Mouse (Mus musculus) neural tube, embryonic 15.5 days (tissue): ENCODE measurements at regions not wholly inside any gene's neighbourhood (a gene's known extent, or its start where the extent isn't known, plus 50 kb on each side); places are given as distances from the start of the nearest gene placed in this dataset.
A peak's percentile ranks its signal among the peaks of the same experiment; 100 is the strongest.

Experiments
- ATAC-seq: fragments of 200-750 bp; cut with Nextera tagmentation; 2 replicates; pipeline ENCODE4 v1.8.0; 2017; ENCODE audit warnings: mild to moderate bottlenecking, moderate TSS enrichment, moderate library complexity; ENCODE audit not compliant: low FRiP score
- H3K27ac ChIP-seq: fragments of 300-500 bp; sonication (generic); replicated peaks from 2 replicates; pipeline ENCODE4 v1.5.1; 2015; ENCODE audit warnings: mild to moderate bottlenecking, inconsistent platforms
- H3K27me3 ChIP-seq: fragments of 300-500 bp; sonication (generic); replicated peaks from 2 replicates; pipeline ENCODE4 v1.6.1; 2015; ENCODE audit warnings: inconsistent platforms
- H3K36me3 ChIP-seq: fragments of 300-500 bp; sonication (generic); 2 replicates; pipeline ENCODE4 v1.6.1; 2015; ENCODE audit warnings: inconsistent platforms
- H3K4me1 ChIP-seq: fragments of 300-500 bp; sonication (generic); 2 replicates; pipeline ENCODE4 v1.6.1; 2015; ENCODE audit warnings: inconsistent platforms
- H3K4me2 ChIP-seq: fragments of 300-500 bp; sonication (generic); 2 replicates; pipeline ENCODE4 v1.6.1; 2015; ENCODE audit warnings: inconsistent platforms, mild to moderate bottlenecking, moderate library complexity
- H3K4me3 ChIP-seq: fragments of 300-500 bp; sonication (generic); replicated peaks from 2 replicates; pipeline ENCODE4 v1.5.1; 2015; ENCODE audit warnings: mild to moderate bottlenecking, inconsistent platforms
- H3K9ac ChIP-seq: fragments of 300-500 bp; sonication (generic); replicated peaks from 2 replicates; pipeline ENCODE4 v1.6.1; 2015; ENCODE audit warnings: mild to moderate bottlenecking, inconsistent platforms
- H3K9me3 ChIP-seq: fragments of 300-500 bp; sonication (generic); replicated peaks from 2 replicates; pipeline ENCODE4 v1.6.1; 2016; ENCODE audit warnings: inconsistent platforms
- WGBS: fragments of 180-500 bp; shearing (Covaris S2); methylation state at CpG from one replicate; pipeline ENCODE4 v1.1.7; 2015; ENCODE audit warnings: mixed read lengths; 5-methylcytosine and 5-hydroxymethylcytosine counted together

DNA sequence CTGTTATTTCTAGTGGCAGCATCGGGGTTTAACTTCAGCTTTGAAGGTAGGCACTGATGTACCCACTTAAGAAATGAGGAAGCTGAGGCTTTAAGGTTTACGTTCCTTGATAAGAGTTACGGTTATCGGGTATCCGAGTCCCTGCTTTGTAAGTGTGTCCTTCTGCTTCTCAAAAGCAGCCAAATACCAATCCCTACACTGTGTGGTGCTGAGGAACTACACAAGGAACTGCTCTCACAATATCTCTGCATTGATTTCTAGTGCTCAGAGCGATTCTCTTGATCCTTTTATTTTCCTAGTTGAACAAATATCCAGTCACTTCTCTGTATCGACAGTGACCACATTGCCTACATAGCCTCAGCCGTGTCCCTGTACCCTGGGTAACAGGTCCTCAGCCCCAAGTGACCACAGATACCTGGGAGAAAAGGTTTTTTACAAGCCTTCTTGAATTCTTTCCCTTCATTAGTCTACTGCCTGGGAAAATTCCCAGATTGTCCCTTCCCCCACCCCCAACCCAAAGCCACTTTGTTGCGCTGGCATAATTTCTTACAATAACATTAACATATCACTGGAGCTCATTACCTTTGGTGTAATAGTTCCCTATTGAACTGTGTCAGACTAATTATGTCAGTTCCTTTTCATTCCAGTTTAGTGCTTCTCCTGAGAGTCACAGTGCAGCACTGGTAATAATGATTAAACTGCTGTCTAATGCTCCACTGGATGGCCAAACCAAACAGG is 184.0 kb upstream of the Nlrp1b start:
- H3K4me3 ChIP-seq: no peak overlapping the region
- H3K4me1 ChIP-seq: peaks cover 15% of the 10 kb centered on the region
- no peaks in the 10 kb centered on the region for H3K27me3 ChIP-seq
- ATAC-seq: peak; percentile 85
- H3K9ac ChIP-seq: no peak overlapping the region
- 0 out of 2 replicates have a peak, but pooled peaks cover 5% of the 10 kb centered on the region for H3K9me3 ChIP-seq
- 35% methylated on average over 9 of the region's 9 CpGs for WGBS
- no peaks in the 10 kb centered on the region for H3K36me3 ChIP-seq
- no peak overlapping the region for H3K4me2 ChIP-seq
- H3K27ac ChIP-seq: 0 out of 2 replicates have a peak overlapping the region, but pooled peaks have one; percentile 35

DNA sequence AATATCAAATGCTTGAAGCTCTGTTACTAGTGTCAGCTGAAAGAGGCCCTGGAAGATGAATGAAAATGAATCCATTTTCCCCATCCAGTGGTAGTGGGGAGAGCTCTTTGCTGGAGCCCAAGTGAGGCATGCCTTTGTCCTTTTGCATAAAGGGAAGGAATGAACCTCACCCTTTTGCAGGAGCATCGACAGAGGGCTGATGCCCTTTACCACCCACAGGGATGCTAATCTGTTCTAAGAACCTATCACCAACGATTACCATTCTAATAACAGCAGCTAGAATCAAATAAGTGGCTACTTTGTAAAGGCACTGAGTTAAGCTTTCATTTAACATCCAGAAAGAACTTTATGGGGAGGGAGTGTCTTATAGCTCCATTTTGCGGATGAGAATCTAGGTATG is 184.9 kb upstream of the Nlrp1b start:
- H3K9ac ChIP-seq: no peak overlapping the region
- H3K27ac ChIP-seq: 0 out of 2 replicates have a peak overlapping the region, but pooled peaks have one; percentile 33
- 28% methylated on average over 3 of the region's 3 CpGs for WGBS
- no peak overlapping the region for H3K4me2 ChIP-seq
- no peaks in the 10 kb centered on the region for H3K27me3 ChIP-seq
- no peak overlapping the region for H3K4me3 ChIP-seq
- no peak for ATAC-seq
- peaks cover 15% of the 10 kb centered on the region for H3K4me1 ChIP-seq
- H3K9me3 ChIP-seq: 0 out of 2 replicates have a peak, but pooled peaks cover 5% of the 10 kb centered on the region
- no peaks in the 10 kb centered on the region for H3K36me3 ChIP-seq

DNA sequence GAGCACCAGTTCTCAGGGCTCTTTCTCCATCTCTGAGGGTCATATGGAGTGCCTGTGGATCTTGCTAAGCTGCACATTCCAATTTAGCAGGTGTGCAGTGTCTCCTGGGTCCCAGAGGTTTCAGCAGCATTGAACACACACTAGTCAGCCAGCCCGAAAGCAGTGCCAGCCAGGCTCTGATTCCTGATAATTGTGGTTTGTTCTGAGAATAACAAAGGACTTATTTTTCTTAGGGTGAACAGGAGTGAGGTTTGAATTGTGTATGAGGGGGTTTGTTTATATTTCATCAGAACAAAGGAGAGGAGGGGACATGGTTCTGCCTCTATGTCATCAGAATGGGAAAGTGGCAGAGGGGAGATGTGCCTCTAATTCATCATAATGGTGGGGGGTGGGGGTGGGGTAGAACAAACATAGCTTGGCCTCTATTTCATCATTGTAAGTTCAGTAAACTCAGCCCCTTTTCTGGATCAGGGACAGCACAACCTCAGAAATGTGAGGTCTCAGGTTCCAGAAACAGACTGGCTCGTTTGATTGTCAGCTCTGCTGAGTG is 191.8 kb upstream of the Nlrp1b start:
- Histone ChIP-seq H3K27ac (no peak overlapping the region), H3K9me3 (no peaks in the 10 kb centered on the region), H3K4me3 (no peak overlapping the region), H3K9ac (no peak overlapping the region), H3K27me3 (no peaks in the 10 kb centered on the region), H3K4me1 (no peaks in the 10 kb centered on the region; the same call in 1 of the 2 replicates), H3K36me3 (no peaks in the 10 kb centered on the region), H3K4me2 (no peak overlapping the region)
- no peak for ATAC-seq
- WGBS: 73% methylated on average over 2 of the region's 2 CpGs

DNA sequence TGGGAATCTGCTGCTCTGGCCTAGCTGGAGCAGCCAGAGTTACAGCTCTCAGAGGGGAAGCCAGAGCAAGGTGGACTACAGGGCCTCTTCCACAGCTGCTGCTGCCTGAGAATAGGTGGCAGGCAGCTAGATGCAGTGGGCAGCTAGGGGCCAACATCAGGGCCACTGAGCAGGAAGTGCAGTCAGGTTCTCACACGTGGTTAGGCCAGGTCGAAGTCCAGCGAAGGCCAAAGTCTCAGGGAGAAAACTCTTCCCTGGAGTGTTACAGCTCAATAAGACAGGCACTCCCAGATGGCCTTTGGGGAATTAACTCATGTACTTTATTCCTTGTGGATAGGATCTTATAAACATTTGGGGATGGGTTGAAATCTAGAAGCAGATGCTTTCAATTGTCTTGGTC is 192.7 kb upstream of the Nlrp1b start:
- Histone ChIP-seq H3K4me2 (no peak overlapping the region), H3K27ac (no peak overlapping the region), H3K4me1 (no peaks in the 10 kb centered on the region; the same call in 1 of the 2 replicates), H3K9me3 (no peaks in the 10 kb centered on the region), H3K9ac (no peak overlapping the region), H3K36me3 (no peaks in the 10 kb centered on the region), H3K4me3 (no peak overlapping the region), H3K27me3 (no peaks in the 10 kb centered on the region)
- ATAC-seq: no peak
- whole genome bisulfite sequencing: 83% methylated on average over 3 of the region's 3 CpGs

DNA sequence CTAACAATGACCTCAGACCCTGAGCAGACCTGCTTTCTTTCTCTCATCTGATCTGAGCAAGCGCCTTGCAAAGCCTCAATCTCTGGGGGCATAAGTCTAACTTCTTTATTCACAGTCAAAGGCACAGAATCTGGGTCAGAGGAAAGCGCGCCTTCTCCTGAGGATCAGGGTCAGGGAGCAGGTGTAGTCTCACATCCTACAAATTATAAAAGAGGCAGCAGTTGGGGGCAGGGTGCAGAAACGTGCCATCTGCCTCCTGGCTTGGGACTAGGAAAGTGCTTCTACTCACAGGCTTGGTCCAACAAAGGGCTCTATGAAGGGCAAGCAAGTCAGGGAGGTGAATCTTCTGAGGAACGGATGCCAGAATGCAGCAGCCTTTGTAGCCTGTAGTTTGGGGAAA is 194.3 kb upstream of the Nlrp1b start:
- Histone ChIP-seq H3K4me1 (peaks cover 7% of the 10 kb centered on the region), H3K27ac (no peak overlapping the region), H3K27me3 (no peaks in the 10 kb centered on the region), H3K9ac (no peak overlapping the region), H3K4me2 (no peak overlapping the region), H3K36me3 (no peaks in the 10 kb centered on the region), H3K9me3 (no peaks in the 10 kb centered on the region), H3K4me3 (no peak overlapping the region)
- WGBS: 46% methylated on average over 5 of the region's 5 CpGs
- no peak for ATAC-seq

DNA sequence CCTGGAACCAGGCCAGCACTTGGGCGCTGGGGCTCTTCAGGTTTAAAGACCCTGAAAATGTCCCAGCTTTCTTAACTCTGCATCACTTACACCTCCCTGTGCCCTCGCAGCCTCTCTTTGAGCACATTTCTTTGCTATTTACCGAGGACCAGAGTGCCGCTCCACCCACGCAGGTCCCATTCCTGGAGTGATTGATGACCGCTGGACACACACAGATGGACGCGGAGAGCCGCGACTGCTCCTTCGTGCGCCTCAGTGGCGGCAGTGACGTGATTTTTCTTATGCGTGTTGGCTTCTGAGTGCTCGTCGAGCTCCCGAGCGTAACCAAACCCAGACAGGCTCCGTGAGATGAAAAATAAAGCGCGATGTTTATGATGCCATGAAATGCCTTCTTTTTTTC is 199.2 kb upstream of the Nlrp1b start:
- 35% methylated on average over 22 of the region's 22 CpGs for WGBS
- Histone ChIP-seq H3K4me1 (peaks cover 16% of the 10 kb centered on the region), H3K36me3 (no peaks in the 10 kb centered on the region), H3K4me2 (peak overlapping the region; percentile 39), H3K27ac (peak overlapping the region; percentile 30; the same call in 1 of the 2 replicates), H3K4me3 (no peak overlapping the region; the same call in 1 of the 2 replicates), H3K9ac (0 out of 2 replicates have a peak overlapping the region, but pooled peaks have one; percentile 18), H3K27me3 (no peaks in the 10 kb centered on the region), H3K9me3 (no peaks in the 10 kb centered on the region)
- ATAC-seq: no peak

DNA sequence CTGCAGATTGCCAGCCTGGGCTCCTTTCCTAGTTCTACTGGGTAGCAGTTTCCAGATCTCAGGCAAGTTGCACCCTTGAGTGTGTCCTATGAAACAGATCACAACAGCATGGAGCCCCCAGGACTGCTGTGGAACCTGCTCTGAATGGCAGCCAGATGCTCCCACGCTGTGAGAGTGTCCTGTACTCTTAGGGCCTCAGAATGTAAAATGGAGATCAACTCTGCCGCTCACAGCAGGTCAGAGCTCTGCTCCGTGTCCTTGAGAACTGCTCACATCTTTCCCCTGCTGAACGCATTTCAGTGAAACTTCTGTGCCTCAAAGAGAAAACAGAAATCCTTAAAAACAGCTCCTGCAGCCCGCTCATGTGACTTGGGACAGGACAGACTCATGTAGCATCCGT is 203.7 kb upstream of the Nlrp1b start:
- 54% methylated on average over 6 of the region's 6 CpGs for WGBS
- no peak overlapping the region for H3K27ac ChIP-seq
- no peak for ATAC-seq

DNA sequence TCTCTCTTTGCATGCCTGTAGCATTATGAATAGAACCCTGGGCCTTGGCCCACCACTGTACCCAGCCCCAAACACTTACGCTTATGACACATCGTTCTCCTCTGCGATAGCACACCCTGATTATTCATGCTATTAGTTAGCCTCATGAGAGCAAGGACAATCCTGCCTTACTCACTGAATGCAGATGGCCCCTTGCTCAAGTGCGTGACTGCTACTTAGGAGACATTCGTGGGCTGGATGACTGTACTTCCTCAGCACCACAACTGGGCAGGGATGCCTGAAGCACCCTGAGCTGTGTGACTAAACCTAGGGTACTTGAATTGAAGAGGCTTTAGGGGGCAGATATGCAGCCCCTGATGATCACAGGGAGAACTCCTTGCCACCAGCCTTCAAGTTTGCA is 204.4 kb upstream of the Nlrp1b start:
- 50% methylated on average over 5 of the region's 5 CpGs for WGBS
- no peaks in the 10 kb centered on the region for H3K9me3 ChIP-seq
- no peaks in the 10 kb centered on the region for H3K36me3 ChIP-seq
- ATAC-seq: no peak
- H3K9ac ChIP-seq: no peak overlapping the region
- H3K4me1 ChIP-seq: peaks cover 27% of the 10 kb centered on the region
- no peaks in the 10 kb centered on the region for H3K27me3 ChIP-seq
- no peak overlapping the region for H3K27ac ChIP-seq
- no peak overlapping the region for H3K4me3 ChIP-seq
- H3K4me2 ChIP-seq: no peak overlapping the region

More for the DNA sequence above, 203.7 kb upstream of the Nlrp1b start:
- Histone ChIP-seq H3K36me3 (no peaks in the 10 kb centered on the region), H3K9me3 (no peaks in the 10 kb centered on the region), H3K4me3 (no peak overlapping the region), H3K4me1 (peaks cover 28% of the 10 kb centered on the region), H3K4me2 (no peak overlapping the region), H3K9ac (no peak overlapping the region), H3K27me3 (no peaks in the 10 kb centered on the region)

DNA sequence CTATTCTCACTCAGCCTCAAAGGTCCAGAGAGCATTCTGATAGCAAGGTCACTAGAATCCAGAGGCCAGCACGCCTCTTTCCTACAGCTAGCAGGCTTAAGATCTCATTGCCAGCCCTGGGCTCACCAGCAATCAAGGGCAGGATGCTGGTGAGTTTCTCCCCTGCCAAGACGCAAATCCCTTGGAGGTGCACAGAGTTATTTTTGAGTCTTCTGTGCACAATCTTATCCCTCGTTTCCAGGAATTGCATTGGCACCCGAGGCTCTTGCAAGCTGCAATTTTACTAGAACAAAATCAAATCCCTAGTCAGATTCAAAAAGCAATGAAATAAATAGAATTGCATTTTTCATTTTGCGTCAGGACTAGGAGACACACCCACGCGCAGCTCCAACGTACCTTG is 205.2 kb upstream of the Nlrp1b start:
- 64% methylated on average over 8 of the region's 8 CpGs for WGBS
- H3K4me3 ChIP-seq: no peak overlapping the region
- no peak overlapping the region for H3K4me2 ChIP-seq
- H3K27ac ChIP-seq: no peak overlapping the region
- H3K36me3 ChIP-seq: no peaks in the 10 kb centered on the region
- H3K27me3 ChIP-seq: no peaks in the 10 kb centered on the region
- no peaks in the 10 kb centered on the region for H3K9me3 ChIP-seq
- H3K4me1 ChIP-seq: peaks cover 29% of the 10 kb centered on the region
- no peak overlapping the region for H3K9ac ChIP-seq
- no peak for ATAC-seq

DNA sequence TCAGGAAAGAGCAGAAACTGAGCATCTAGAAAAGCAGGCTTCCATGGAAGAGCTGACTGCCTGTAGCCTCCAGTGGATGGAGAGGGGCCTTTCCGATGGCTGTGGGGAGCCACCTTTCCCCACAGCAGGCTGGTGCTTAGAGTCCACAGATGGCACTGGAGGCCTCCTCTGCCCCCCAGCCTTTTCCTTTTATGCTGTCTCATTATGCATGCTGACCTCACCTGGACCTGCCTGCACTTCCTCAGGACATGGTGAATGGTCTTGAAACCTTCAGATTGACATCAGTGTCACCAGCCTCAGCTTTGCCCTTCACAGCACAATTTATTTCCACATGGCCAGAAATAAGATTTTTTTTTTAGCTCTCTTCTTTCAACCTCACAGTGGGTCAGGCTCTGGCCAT is 205.8 kb upstream of the Nlrp1b start:
- H3K9me3 ChIP-seq: no peaks in the 10 kb centered on the region
- no peak overlapping the region for H3K9ac ChIP-seq
- H3K27ac ChIP-seq: no peak overlapping the region
- H3K4me3 ChIP-seq: no peak overlapping the region
- 43% methylated on average over 1 of the region's 1 CpGs for WGBS
- H3K4me1 ChIP-seq: peaks cover 29% of the 10 kb centered on the region
- no peak overlapping the region for H3K4me2 ChIP-seq
- H3K27me3 ChIP-seq: no peaks in the 10 kb centered on the region
- H3K36me3 ChIP-seq: no peaks in the 10 kb centered on the region
- ATAC-seq: no peak

DNA sequence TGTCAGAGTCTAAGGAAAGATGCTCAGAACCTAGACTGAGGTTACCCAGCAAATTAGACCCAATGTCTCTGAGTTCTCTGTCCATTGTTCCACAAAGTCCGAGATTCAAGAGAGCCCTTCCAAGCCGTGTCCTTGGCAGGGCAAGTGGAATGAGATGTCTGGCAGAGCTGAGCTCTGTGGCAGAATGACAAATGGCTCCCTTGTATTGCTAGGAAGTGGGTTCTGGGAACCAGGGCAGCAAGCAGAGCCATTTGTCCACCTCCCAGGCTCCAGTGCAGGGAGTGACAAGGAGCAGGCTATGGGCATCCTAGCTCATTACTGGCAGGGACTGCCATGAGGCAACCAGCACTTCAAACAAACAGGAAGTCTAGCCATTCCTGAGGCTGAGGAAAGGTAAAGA is 206.3 kb upstream of the Nlrp1b start:
- no peaks in the 10 kb centered on the region for H3K9me3 ChIP-seq
- H3K4me3 ChIP-seq: no peak overlapping the region
- no peaks in the 10 kb centered on the region for H3K27me3 ChIP-seq
- no peak overlapping the region for H3K4me2 ChIP-seq
- no peak overlapping the region for H3K9ac ChIP-seq
- no peak; the same call in 1 of the 2 replicates for ATAC-seq
- H3K4me1 ChIP-seq: peaks cover 29% of the 10 kb centered on the region
- 44% methylated on average over 2 of the region's 2 CpGs for WGBS
- H3K36me3 ChIP-seq: no peaks in the 10 kb centered on the region
- H3K27ac ChIP-seq: no peak overlapping the region

DNA sequence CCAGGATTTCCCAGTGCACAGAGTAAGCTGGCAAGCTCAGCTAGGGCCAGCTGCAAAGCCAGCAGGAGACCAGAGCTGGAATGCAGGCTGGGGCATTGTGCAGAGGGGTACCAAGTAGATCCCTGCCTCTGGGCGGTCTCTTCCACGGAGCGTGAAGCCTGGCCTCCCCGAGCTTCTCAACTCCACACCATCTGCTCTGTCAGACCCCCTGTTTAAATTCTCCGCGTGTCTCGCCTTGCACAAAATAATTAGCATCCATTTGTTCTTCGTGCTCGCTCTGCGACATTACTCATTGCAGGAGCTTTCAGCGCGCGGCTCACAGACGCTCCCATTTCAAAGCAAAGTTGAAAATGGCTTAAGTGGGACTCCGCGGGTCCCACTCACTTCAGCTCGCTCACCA is 209.3 kb upstream of the Nlrp1b start:
- Histone ChIP-seq H3K4me2 (peak overlapping the region; percentile 52), H3K4me1 (peaks cover 26% of the 10 kb centered on the region), H3K4me3 (0 out of 2 replicates have a peak overlapping the region, but pooled peaks have one; percentile 18), H3K9me3 (no peaks in the 10 kb centered on the region), H3K9ac (no peak overlapping the region), H3K27me3 (no peaks in the 10 kb centered on the region), H3K36me3 (no peaks in the 10 kb centered on the region), H3K27ac (peak overlapping the region; percentile 54)
- ATAC-seq: peak; percentile 83
- under 1% methylated on average over 17 of the region's 17 CpGs for WGBS
